Mouse (Mus musculus) erythroid progenitor cell, adult 5-6 weeks (primary cell): ENCODE measurements around the gene Tmem248. TPM values are rescaled to one million over a fixed set of nuclear protein-coding genes. Genes with fewer than 3 reads are reported as not detected.

Experiments
- total RNA-seq, 2 experiments: library from RNA; stranded (forward) in 1 of 2; stranded (reverse) in 1 of 2; fragments of 150-400 nt in 1 of 2; fragments of 186-747, 209-891 nt in 1 of 2; gene quantifications; 2 replicates each; pipeline versions ENCODE4 v1.2.3 to v1.2.4; 2015 to 2017; ENCODE audit warnings: low replicate concordance in 2 of 2

The Tmem248 gene
- total RNA-seq, 2 experiments from 2014 or later = 27.7 to 32.0 TPM

Other genes with a start within 250 kb of the Tmem248 start
- 24.9 and 27.2 TPM in 2 replicates for gene Gusb, start 214.0 kb upstream of the Tmem248 start, total RNA-seq (2015; ENCODE audit: low replicate concordance)
- gene Gusb, start 214.0 kb upstream of the Tmem248 start, total RNA-seq (2017; ENCODE audit: low replicate concordance) = 5.4 and 15.1 TPM in 2 replicates
- gene Asl, start 187.8 kb upstream of the Tmem248 start, total RNA-seq (2015; ENCODE audit: low replicate concordance) = 8.6 and 10.9 TPM in 2 replicates
- 1.8 TPM in 1 of 2 replicates, not detected in the other for gene Asl, start 187.8 kb upstream of the Tmem248 start, total RNA-seq (2017; ENCODE audit: low replicate concordance)
- gene Crcp, start 187.8 kb upstream of the Tmem248 start, total RNA-seq (2015; ENCODE audit: low replicate concordance) = 15.1 and 31.4 TPM in 2 replicates
- gene Crcp, start 187.8 kb upstream of the Tmem248 start, total RNA-seq (2017; ENCODE audit: low replicate concordance) = 17.2 and 18.1 TPM in 2 replicates
- 5.0 and 11.7 TPM in 2 replicates for gene Tpst1, start 143.8 kb upstream of the Tmem248 start, total RNA-seq (2015; ENCODE audit: low replicate concordance)
- gene Tpst1, start 143.8 kb upstream of the Tmem248 start, total RNA-seq (2017; ENCODE audit: low replicate concordance) = 4.5 and 9.1 TPM in 2 replicates
- gene Kctd7, start 72.2 kb upstream of the Tmem248 start, total RNA-seq (2015; ENCODE audit: low replicate concordance) = 11.2 and 15.1 TPM in 2 replicates
- gene Kctd7, start 72.2 kb upstream of the Tmem248 start, total RNA-seq (2017; ENCODE audit: low replicate concordance) = 17.1 and 19.2 TPM in 2 replicates
- 47.4 and 56.6 TPM in 2 replicates for gene Rabgef1, start 45.3 kb upstream of the Tmem248 start, total RNA-seq (2015; ENCODE audit: low replicate concordance)
- 91.1 and 102 TPM in 2 replicates for gene Rabgef1, start 45.3 kb upstream of the Tmem248 start, total RNA-seq (2017; ENCODE audit: low replicate concordance)
- 32.7 and 57.3 TPM in 2 replicates for gene Sbds, start 38.4 kb downstream of the Tmem248 start, total RNA-seq (2015; ENCODE audit: low replicate concordance)
- gene Sbds, start 38.4 kb downstream of the Tmem248 start, total RNA-seq (2017; ENCODE audit: low replicate concordance) = 58.0 and 71.3 TPM in 2 replicates
- 6.7 and 11.5 TPM in 2 replicates for gene Tyw1, start 38.5 kb downstream of the Tmem248 start, total RNA-seq (2015; ENCODE audit: low replicate concordance)
- 12.6 and 13.5 TPM in 2 replicates for gene Tyw1, start 38.5 kb downstream of the Tmem248 start, total RNA-seq (2017; ENCODE audit: low replicate concordance)
- gene Caln1, start 152.4 kb downstream of the Tmem248 start, total RNA-seq (2015; ENCODE audit: low replicate concordance) = not detected in 2 replicates
- gene Caln1, start 152.4 kb downstream of the Tmem248 start, total RNA-seq (2017; ENCODE audit: low replicate concordance) = not detected in 2 replicates
- not detected in 2 replicates for gene A330070K13Rik, start 167.6 kb downstream of the Tmem248 start, total RNA-seq (2015; ENCODE audit: low replicate concordance)
- not detected in 2 replicates for gene A330070K13Rik, start 167.6 kb downstream of the Tmem248 start, total RNA-seq (2017; ENCODE audit: low replicate concordance)